Mouse (Mus musculus): ENCODE results near the gene Ric1.

The Ric1 gene

GRCm38 (mm10) chr19:29641055-29641454 is 119.0 kb downstream of the Ric1 start:
- DNase-seq: peak; percentile 34

GRCm38 (mm10) chr19:29641510-29641909 is 119.4 kb downstream of the Ric1 start:
- DNase-seq: no peak

GRCm38 (mm10) chr19:29642211-29642610 is 120.1 kb downstream of the Ric1 start:
- no peak for DNase-seq

DNA sequence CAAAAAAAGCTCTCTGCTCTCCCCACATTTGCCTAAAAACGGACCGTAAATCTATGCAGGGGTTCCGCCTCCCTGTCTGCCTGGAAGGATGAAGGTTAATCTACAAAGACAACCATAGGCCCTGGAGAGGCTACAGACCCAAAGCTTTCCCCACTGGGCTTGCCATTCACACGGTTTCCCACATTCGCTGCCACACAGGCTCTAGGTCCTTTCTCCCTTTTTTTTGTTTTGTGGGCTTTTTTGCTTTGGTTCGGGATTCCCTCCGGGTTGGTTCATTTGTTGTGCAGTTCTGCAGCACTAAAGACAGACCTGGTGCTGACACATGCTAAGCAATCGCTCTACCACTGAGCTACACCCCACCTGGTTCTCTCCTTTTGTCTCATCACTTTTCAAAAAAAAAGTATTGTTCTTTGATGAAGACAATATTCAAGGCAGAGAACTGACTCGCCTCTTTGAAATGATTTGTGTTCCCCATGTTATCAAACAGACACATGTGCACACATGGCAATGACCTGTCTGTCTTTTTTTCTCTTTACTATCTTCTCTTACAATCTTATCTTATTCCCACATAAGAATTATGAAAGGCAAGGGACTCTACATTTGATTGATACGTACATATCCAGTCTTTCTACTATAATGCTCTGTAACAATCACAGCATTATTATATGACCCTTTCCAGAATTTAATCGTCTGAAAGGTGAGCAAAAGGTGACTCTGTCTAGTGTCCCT is 121.3 kb downstream of the Ric1 start:
- no peak for DNase-seq

DNA sequence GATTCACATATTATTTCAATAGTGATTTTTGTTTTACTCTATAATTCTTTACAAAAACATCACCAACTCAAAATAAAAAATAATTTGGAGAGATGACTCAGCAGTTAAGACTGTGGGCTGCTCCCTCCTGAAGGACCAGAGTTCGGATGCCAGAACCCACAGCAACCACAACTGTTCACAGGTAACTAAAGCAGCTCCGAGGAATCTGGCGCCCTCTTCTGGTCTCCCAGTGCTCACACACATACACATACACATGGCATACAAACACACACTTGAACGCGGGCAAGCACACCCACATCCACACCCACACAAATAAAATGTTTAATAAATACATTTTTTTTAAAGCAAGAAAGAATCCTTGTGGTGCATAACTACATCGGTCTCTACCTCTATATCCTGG is 122.7 kb downstream of the Ric1 start:
- no peak for DNase-seq

- peak; percentile 97 for DNase-seq
These were observed 125.8 kb downstream of the Ric1 start, which contains the start of gene Ermp1 for GRCm38 (mm10) chr19:29647651-29648549. Gene Ermp1 (minus strand): TSS chr19:29648415.

- no peak for DNase-seq
These were observed 126.5 kb downstream of the Ric1 start for GRCm38 (mm10) chr19:29648550-29648914.

GRCm38 (mm10) chr19:29649683-29650082 is 127.6 kb downstream of the Ric1 start:
- DNase-seq: no peak

DNA sequence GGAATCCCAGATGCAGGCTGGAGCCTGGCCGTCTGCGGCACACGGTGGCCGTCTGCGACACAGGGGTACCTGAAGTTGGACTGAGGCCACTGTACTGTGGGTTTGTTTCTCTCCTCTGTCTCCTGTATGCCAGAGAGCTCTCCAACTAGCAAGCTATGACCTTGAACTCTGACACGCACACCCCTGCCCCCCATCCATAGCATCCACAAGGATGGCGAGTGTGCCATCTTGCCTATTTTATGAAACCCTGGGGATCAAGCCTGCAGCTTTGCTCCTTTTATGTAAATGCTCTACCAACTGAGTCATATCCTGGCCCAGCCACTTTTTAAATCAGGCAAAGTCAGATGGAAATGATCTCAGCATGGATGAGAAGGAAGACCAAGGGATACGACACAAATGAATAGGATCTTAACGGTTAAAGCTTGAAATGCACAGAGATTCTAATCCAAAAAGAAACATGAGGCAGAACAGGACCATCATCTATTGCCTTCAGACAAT is 131.7 kb downstream of the Ric1 start:
- DNase-seq: no peak

DNA sequence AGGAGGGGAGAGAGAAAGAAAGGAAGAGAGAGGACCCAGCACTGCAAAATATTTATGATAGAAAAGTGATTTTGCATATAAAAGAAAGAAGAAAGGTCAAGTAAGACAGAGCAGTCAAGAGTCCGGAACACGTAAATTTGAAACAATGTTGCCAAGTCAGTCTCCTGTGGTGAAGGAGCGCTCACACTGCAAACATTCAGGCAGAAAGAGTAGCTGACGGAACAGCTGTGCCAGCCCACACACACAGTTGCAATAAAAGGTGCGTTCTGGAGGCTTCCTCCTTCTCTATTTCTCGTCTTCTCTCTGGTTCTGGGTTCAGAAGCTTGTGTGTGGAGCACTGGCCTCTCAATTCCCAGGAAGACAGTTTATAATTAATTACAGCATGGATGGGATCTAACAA is 133.1 kb downstream of the Ric1 start:
- DNase-seq: no peak

DNA sequence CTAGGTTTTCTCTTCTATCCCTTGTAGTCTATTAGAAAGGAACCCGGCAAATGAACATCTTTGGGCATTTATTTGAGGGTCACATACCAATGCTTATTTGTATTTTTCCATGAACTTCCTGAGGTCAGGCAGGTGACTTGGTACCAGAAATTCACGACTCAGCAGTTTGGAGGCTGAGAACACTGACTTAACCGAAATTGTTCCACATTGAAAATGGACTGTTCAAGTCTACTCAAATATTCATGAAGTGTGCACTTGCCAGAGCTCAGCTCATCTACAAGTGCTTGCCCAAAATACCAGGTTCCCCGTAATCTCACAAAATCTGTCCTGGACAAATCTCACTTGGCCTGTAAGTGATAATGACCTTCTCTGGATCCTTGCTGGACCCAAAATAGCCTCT is 133.9 kb downstream of the Ric1 start:
- peak; percentile 28 for DNase-seq
